Mouse (Mus musculus): ENCODE results near the gene Stx2. TPM values are rescaled to one million over a fixed set of nuclear protein-coding genes. Genes with fewer than 3 reads are reported as not detected.

The Stx2 gene
- polyA plus RNA-seq, 1 experiment from 2014 or later = 15.0 TPM

GRCm38 (mm10) chr5:128947093-128947492 is 61.3 kb downstream of the Stx2 start:
- WGBS = 78% methylated on average over 5 of the region's 5 CpGs

GRCm38 (mm10) chr5:128940436-128940835 is 67.9 kb downstream of the Stx2 start:
- H3K4me1 ChIP-seq (replicated peaks; ENCODE audit: control insufficient read depth, insufficient read depth, low read length) = 0 out of 2 replicates have a peak, but pooled peaks cover 4% of the 10 kb centered on the region
- no peak for ATAC-seq (ENCODE audit: low FRiP score)
- H3K4me3 ChIP-seq (replicated peaks; ENCODE audit: low read length) = no peak overlapping the region
- H3K27ac ChIP-seq = no peak overlapping the region
- no peaks in the 10 kb centered on the region for H3K36me3 ChIP-seq (replicated peaks; ENCODE audit: control insufficient read depth, insufficient read depth)
- no peak overlapping the region for H3K4me2 ChIP-seq (replicated peaks)
- no peaks in the 10 kb centered on the region for H3K27me3 ChIP-seq (ENCODE audit: control insufficient read depth, insufficient read depth, low read length)
- no peak for DNase-seq (ENCODE audit: low spot score)
- no peak overlapping the region for H3K9ac ChIP-seq
- 70% methylated on average over 10 of the region's 10 CpGs for WGBS
- H3K9me3 ChIP-seq (ENCODE audit: control insufficient read depth, low read length) = no peaks in the 10 kb centered on the region

More at GRCm38 (mm10) chr5:128947093-128947492, 61.3 kb downstream of the Stx2 start:
- H3K9ac ChIP-seq = no peak overlapping the region
- H3K9me3 ChIP-seq (ENCODE audit: control insufficient read depth, low read length) = no peaks in the 10 kb centered on the region
- DNase-seq (ENCODE audit: low spot score) (no peak), ATAC-seq (ENCODE audit: low FRiP score) (no peak)
- H3K4me1 ChIP-seq (replicated peaks; ENCODE audit: control insufficient read depth, insufficient read depth, low read length) = peaks cover 8% of the 10 kb centered on the region; the same call in 1 of the 2 replicates
- H3K36me3 ChIP-seq (replicated peaks; ENCODE audit: control insufficient read depth, insufficient read depth) = no peaks in the 10 kb centered on the region
- H3K4me2 ChIP-seq (replicated peaks) = no peak overlapping the region
- no peak overlapping the region for H3K4me3 ChIP-seq (replicated peaks; ENCODE audit: low read length)
- no peak overlapping the region for H3K27ac ChIP-seq
- no peaks in the 10 kb centered on the region for H3K27me3 ChIP-seq (ENCODE audit: control insufficient read depth, insufficient read depth, low read length)

GRCm38 (mm10) chr5:128935359-128935899 is 72.9 kb downstream of the Stx2 start:
- H3K4me3 ChIP-seq (replicated peaks; ENCODE audit: low read length) = no peak overlapping the region
- H3K4me2 ChIP-seq (replicated peaks) = no peak overlapping the region
- H3K4me1 ChIP-seq (replicated peaks; ENCODE audit: control insufficient read depth, insufficient read depth, low read length) = peaks cover 2% of the 10 kb centered on the region; the same call in 1 of the 2 replicates
- no peaks in the 10 kb centered on the region for H3K9me3 ChIP-seq (ENCODE audit: control insufficient read depth, low read length)
- peak; percentile 64 for DNase-seq (ENCODE audit: low spot score)
- WGBS = 61% methylated on average over 6 of the region's 6 CpGs
- H3K36me3 ChIP-seq (replicated peaks; ENCODE audit: control insufficient read depth, insufficient read depth) = no peaks in the 10 kb centered on the region
- no peaks in the 10 kb centered on the region for H3K27me3 ChIP-seq (ENCODE audit: control insufficient read depth, insufficient read depth, low read length)
- peak; percentile 64; the same call in 1 of the 2 replicates for ATAC-seq (ENCODE audit: low FRiP score)
- H3K27ac ChIP-seq = no peak overlapping the region
- no peak overlapping the region for H3K9ac ChIP-seq

Other genes with a start within 250 kb of the Stx2 start
- 8.1 and 8.9 TPM in 2 replicates for gene Rimbp2, start 55.1 kb downstream of the Stx2 start, polyA plus RNA-seq (2014; fragmentation: Nextera tagmentation; extraction: Ambion mirVana)
- gene Ran, start 11.5 kb upstream of the Stx2 start, polyA plus RNA-seq (2014; fragmentation: Nextera tagmentation; extraction: Ambion mirVana) = 343 and 359 TPM in 2 replicates
- gene Adgrd1, start 88.2 kb upstream of the Stx2 start, polyA plus RNA-seq (2014; fragmentation: Nextera tagmentation; extraction: Ambion mirVana) = 0.12 and 0.18 TPM in 2 replicates